Mouse (Mus musculus): ENCODE results near the gene Lats1.

GRCm38 (mm10) chr10:7640366-7640765 lies 40.6 kb upstream of the Lats1 start:
- TF ChIP-seq EP300 (IDR thresholded peaks at IDR 0.05; ENCODE audit: low read depth in 1 of 2, low read length in 2 of 2) (no peak), POLR2AphosphoS2 (IDR thresholded peaks at IDR 0.05; ENCODE audit: low read length) (no peak), TAL1 (IDR thresholded peaks at IDR 0.05; ENCODE audit: low read length) (no peak), GATA1 (IDR thresholded peaks at IDR 0.05; ENCODE audit: low read depth, low read length) (no peak), POLR2A (IDR thresholded peaks at IDR 0.05; ENCODE audit: control insufficient read depth in 1 of 2, insufficient read depth in 1 of 2, low read depth in 1 of 2, low read length in 2 of 2, poor library complexity in 1 of 2) (no peak), CTCF (IDR thresholded peaks at IDR 0.05 in 2 of 3, conservative IDR thresholded peaks at IDR 0.05 in 1 of 3; ENCODE audit: control insufficient read depth in 1 of 3, insufficient read depth in 1 of 3, low read depth in 2 of 3, low read length in 3 of 3, poor library complexity in 1 of 3, severe bottlenecking in 1 of 3) (no peak), CHD2 (IDR thresholded peaks at IDR 0.05; ENCODE audit: low read length) (no peak), RAD21 (IDR thresholded peaks at IDR 0.05; ENCODE audit: low read depth, low read length) (no peak), TCF12 (IDR thresholded peaks at IDR 0.05; ENCODE audit: low read depth, low read length) (no peak), MAX (IDR thresholded peaks at IDR 0.05; ENCODE audit: low read length) (no peak), ZNF384 (IDR thresholded peaks at IDR 0.05; ENCODE audit: low read depth, low read length) (no peak), MYC (IDR thresholded peaks at IDR 0.05; ENCODE audit: low read depth, low read length) (no peak)
